Mouse (Mus musculus) G1E (cell line): ENCODE measurements at regions not wholly inside any gene's neighbourhood (a gene's known extent, or its start where the extent isn't known, plus 50 kb on each side); places are given as distances from the start of the nearest gene placed in this dataset.

ENCODE experiments used
- CTCF ChIP-seq: IDR thresholded peaks from 2 replicates; pipeline ENCODE4 v1.5.1; 2012; ENCODE audit warnings: low read depth, low read length, inconsistent platforms, mixed read lengths
- GATA1 ChIP-seq: IDR thresholded peaks from 2 replicates; pipeline ENCODE4 v1.6.1; 2012; ENCODE audit warnings: borderline replicate concordance, low read length, inconsistent platforms, mixed read lengths
- TAL1 ChIP-seq: conservative IDR thresholded peaks from 2 replicates; pipeline ENCODE4 v1.6.1; 2012; ENCODE audit warnings: low read depth, low read length, inconsistent platforms, mixed read lengths

- TF ChIP-seq CTCF (no peak), TAL1 (no peak), GATA1 (no peak)
Observed at GRCm38 (mm10) chr1:35968489-35968888, 99.7 kb upstream of the Hs6st1 start.
